Mouse (Mus musculus): ENCODE measurements around the gene Wscd2.

DNA sequence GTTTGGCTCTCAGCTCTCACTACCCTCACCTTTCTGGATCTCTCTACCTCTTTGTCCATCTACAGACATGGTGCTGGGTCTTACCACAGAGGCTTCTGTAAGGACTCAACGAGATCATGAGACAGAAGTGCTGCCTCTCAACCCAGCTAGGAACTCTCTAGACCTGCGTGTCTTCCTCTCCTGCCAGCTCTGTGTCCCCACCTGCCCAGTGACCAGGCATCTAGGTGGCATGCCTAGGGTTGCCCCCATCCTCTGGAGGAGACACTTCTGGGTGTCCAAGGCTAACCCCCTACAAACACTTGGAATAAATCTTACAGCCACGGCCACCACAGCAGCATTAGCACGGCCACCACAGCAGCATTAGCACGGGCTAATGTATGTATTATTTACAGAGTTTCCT is 119.8 kb downstream of the Wscd2 start:
- TF ChIP-seq MAFK (IDR thresholded peaks at IDR 0.05; ENCODE audit: insufficient read depth, low read depth, low read length) (no peak), CHD2 (IDR thresholded peaks at IDR 0.05; ENCODE audit: low read depth, low read length) (no peak), HCFC1 (IDR thresholded peaks at IDR 0.05; ENCODE audit: borderline replicate concordance, insufficient read depth, low read length) (no peak), ZNF384 (IDR thresholded peaks at IDR 0.05; ENCODE audit: low read depth, low read length) (no peak)
